Mouse (Mus musculus): ENCODE results near the gene Bmp8b.
"Not testable (repeated sequence)": the region's sequence is repeated elsewhere in the genome, so short reads cannot be mapped to it uniquely, and the experiment has no call there.

The Bmp8b gene

DNA sequence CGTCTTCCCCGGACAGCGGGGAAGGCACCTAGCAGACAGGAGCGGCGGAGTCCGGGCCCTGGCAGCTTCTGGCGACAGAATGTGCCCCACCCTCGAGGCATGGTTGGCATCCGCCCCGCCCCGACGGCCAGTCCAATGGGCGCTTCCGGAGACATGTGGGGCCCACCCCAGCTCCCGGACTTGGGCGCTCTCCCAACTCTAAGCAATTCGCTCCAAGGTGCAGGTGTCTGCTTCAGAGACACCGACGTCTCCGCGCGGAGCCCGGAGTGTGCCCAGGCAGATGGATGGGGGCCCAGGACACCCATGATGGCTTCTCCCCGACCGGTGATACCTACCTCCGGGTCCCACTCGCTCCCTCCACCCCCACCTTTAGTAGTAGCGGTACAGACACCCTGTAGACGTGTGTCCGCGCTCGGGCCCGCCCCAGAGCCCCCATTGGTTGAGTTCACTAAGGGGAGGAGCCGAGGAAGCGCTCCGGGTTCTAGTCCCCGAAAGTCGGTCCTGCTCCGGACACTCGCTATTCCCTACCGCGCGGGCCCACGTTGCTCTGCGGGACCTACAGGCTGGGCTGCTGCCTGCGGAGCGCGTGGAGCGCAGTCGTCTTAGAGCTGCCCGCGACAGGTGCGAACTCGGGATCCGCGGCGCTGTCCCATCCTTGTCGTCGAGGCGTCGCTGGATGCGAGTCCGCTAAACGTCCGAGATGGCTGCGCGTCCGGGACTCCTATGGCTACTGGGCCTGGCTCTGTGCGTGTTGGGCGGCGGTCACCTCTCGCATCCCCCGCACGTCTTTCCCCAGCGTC, at the start of gene Bmp8b:
Bmp8b (plus strand) TSS at position 515 of the 800 bp plus-strand sequence.
- no peak for DNase-seq

DNA sequence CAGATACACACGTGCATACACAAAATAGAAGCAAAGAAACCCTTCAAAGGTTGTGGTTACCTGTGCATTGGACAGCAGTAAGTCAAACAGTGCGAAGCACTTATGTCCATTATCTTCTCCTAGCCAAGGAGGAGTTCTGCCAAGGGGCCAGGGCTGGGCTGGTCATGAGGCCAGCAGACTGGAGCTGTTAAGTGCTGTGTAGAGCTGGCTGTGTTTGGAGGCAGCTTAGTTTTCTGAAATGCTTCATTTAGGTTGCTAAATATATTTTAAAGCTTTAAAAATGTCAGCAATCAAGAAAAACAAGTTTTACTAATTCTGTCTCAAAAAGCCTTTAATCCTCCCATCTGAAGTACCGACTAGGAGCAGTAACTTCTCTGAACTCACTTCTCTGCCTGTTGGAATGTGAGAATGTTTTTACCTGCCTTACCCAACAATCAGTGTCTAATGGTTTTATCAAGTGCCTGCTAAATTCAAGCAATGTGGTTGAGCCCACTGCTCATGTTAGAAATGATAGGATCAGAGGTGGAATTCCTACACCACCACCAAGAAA, 48.3 kb upstream of the Bmp8b start:
- no peak for DNase-seq

DNA sequence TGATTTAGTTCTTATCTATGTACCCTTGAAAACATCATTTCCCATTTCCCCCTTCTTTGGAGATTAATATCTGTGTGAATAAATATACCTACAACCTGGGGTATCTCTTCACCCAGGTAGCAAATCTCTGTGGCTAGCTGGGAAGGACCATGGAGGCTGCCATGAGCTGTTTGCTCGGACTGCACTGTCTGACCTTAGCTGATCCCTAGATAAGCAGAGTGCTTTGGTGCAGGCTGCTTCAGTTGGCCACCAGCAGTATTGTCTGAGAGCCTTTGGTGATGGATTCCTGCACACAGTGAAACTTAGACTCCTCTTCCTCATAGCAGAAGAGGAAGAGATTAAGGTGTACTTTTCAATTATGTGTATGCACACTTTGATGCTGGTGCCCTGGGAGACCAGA, 47.0 kb upstream of the Bmp8b start:
- no peak for DNase-seq

DNA sequence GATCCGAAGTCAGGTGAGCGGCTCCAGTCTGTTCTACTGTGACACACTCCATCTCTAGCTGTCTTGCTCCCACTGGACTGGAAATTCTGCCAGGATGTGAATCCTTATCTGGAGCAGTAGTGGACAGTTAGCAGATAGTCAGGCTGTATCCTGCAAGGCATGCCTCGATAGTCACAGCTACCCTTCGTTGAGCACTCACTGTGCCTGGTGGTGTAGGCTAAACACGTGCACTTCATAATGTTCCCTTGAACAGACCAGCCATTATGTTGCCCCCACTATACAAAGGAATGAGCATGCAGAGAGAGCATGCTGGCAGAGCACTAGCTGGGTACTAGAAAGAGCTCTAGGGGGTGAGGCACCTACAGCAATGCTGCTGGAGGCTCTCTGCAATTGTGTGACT, 43.2 kb upstream of the Bmp8b start:
- no peak for DNase-seq

DNA sequence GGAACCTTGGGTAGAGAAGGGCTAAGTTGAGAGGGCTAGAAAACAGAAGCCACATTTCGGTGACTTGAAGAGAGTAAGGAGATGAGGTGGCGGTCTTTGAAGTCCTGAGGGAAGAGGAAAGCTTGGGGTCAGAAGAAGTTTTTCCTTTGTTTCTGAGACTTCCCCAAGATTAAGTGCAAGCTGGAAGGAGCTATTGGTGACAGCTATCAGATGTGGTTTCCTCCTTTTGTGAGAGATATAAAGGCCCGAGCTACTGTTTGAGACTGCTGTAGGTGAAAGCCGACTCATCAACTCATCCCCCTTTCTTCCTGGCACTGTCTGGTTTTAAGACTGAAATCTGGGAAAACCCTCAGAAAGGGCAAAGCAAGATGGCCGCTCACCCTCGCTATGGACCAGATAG, 36.3 kb upstream of the Bmp8b start:
- no peak for DNase-seq

DNA sequence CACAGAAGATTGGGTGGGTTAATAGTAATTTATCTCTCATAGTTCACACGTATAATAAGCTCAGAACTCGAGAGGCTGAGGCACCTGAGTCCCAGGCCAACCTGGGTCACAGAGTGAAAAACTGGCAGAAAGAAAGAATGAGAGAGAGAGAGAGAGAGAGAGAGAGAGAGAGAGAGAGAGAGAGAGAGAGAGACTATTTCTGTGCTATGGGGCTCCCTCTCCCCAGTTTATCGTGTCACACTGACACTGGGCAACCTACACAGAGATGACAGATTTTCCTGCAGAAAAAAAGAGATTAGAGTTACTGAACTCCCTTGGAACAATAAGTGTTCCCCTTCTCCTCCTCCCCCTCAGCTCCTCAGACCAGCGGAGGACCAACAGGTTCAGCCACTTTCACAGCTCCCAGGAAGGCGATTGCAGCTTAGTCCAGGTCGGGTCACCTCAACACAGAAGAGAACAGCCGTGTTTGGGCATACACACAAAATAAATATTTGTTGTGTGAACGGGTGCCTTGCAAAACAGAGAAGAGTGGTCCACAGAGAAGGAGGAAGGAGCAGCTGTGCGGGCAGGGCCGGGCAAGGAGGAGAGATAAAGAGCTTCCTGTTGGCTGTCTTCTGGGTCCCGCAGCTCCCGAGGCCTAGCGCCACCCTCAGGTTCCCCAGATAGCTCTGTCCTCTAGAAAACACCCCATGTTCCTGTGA, 33.5 kb upstream of the Bmp8b start:
- no peak for DNase-seq

DNA sequence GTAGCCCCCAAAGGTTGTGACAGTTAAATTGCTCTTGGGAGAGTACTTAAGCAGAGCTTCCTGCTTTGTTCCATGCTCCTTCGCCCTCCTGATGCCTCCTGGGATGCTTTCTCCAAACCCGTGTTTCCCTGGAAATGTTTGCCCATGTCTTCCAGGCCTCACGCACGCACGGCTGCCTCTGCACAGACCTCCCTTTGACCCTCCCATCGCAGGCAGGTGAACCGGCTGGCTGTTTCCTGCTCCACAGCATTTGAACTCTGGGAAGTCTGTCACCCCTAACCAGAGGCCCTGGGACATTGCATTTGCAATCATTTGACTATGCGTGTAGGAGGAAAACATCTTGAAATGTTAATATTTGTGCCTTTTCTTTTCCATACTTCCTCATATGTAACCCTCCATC, 28.0 kb upstream of the Bmp8b start:
- no peak for DNase-seq

DNA sequence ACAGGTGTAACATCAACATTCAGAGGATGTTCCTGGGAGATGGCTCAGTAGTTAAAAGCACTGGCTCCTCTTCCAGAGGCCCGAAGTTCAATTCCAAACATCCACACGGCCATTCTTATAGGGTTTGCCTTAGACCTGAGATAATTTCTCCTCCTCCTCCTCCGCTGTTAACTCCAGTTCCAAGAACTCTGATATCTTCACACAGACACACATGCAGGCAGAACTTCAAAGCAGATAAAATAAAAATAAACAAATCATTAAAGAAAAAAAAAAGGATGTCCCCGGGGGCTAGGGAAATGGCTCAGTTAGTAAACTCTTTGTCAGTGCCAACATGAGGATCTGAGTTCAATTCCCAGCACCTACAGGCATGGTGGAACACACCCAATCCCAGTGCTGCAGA, 26.7 kb upstream of the Bmp8b start:
- DNase-seq, result no peak

DNA sequence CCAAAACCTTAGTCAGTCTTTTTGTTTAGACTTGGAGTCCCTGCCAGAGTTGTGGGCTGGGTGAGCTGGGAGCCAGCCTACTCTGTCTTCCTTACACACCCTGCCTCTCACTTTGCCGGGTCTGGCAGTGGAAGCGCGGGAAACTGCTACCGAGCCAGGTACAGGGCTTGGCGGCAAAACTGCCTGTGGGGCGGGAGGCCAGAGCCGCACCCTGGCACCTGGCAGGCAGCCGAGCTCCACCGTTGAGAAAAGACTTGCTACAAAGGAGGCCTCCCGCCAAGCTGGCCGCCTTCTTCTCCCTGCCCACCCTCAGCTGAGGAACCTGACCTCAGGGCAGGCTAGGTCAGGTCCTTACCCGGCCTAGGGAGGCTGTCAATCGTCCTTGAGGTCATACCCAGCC, 24.2 kb upstream of the Bmp8b start:
- peak; percentile 27 for DNase-seq

DNA sequence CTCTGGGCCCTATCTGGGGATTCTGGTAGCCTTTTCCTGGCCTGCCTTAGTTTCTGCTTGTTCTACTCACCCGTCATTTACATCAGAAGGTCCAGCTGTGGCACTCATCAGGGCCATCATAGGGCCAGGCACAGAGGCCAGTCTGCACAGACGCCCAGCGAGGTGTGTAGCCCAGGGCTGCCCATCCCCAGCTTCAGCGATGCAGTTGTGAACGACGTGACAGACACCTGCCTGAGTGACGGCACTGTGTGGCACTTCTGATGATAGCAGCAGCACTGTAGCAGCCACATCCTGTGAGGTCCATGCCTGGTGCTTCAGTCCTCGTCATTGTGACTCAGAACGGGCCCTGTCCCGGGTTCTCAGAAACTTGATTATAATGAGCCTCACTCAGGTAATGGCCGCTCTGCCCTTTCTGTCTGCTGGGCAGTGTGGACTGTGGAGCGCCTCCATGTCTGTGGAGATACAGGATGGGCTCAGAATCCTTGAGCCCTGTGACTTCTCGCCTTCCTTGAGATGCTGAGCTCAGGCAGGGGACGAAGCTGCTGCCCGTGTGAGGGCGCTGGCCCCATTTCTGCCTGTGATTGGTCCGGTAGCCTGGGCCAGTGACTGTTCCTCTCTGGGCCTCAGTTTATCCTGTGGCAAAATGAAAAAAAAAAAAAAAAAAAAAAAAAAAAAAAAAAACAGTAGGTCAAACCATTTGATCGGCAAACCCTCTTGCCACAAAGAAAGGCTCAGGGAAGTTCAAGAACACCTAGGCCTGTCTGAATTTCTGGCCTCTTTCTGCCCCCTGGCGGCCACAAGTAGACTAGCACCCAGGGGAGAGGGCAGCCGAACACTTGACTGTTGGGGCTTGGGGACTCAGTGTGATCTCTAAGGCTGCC, 22.4 kb upstream of the Bmp8b start:
- peak; percentile 63 for DNase-seq

DNA sequence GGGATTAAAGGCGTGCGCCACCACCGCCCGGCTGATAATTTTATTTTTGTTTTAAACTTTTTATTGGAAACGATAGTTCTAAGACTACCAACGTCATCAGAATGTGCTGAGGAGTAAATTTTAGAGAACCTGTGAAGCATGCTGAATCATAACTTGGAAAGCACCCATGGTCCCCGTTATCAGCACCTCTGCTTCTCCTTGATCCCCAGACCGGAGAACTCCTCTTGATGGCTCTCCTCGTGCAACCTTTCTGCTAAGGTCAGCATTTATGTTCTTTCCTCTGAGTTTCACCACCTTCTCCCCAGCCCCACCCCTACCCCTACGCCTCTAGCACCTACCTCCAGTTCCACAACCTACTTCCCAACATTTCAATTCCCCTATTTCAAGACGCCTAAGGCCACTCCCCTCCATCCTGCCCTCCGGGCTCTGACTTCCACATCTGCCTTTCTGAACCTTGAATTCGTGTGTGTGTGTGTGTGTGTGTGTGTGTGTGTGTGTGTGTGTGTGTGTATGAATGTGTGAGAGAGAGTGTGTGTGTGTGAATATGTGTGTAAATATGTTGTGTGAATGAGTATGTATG, 21.6 kb upstream of the Bmp8b start:
- DNase-seq, result no peak

DNA sequence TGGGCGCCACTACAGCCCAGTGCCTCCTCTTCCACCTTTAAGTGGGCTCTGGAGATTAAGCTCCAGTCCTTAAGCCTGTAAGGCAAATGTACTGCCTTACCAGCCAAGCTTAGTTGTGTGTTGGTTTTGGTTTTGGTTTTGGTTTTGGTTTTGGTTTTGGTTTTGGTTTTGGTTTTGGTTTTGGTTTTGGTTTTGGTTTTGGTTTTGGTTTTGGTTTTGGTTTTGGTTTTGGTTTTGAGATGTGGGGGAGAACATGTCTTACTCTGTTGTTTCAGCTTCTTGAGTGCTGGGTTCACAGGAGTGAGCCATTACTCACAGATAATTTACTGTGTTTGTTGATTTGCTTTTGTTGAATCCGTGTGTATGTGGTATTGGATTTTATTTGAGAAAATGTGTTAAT, 19.7 kb upstream of the Bmp8b start:
- DNase-seq, result no peak

DNA sequence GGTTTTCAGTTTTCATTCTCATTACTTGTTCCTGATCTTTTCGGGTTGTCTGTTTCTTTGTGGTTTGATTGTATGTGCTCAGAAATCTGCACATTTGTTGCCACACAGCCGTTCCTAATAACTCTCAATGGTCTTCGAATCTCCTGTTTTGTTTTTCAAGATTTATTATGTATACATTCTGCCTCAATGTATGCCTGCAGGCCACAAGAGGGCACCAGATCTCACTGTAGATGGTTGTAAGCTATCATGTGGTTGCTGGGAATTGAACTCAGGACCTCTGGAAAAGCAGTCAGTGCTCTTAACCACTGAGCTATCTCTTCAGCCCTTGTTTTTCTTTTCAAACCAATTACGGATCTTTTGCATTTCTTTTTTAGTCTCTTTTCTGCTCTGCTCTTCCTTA, 18.6 kb upstream of the Bmp8b start:
- no peak for DNase-seq

DNA sequence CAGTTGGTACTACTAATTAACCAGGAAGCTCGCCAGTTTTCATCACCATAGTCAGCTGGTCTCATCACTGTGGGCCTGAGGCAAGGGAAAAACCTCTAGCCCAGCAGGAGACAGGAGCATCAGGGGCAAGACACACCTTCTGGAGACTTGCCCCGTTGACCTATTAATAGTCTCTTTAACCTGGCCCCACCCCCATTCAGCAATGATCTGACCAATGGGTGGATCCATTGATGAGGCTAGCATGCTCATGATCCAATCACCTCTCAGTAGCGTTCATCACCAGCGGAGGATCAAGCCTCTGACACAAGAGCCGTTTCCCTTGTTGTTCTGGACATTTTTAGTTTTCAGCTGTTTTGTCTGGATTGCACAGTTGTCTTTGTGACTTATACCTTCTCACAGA, 12.3 kb upstream of the Bmp8b start:
- no peak for DNase-seq

DNA sequence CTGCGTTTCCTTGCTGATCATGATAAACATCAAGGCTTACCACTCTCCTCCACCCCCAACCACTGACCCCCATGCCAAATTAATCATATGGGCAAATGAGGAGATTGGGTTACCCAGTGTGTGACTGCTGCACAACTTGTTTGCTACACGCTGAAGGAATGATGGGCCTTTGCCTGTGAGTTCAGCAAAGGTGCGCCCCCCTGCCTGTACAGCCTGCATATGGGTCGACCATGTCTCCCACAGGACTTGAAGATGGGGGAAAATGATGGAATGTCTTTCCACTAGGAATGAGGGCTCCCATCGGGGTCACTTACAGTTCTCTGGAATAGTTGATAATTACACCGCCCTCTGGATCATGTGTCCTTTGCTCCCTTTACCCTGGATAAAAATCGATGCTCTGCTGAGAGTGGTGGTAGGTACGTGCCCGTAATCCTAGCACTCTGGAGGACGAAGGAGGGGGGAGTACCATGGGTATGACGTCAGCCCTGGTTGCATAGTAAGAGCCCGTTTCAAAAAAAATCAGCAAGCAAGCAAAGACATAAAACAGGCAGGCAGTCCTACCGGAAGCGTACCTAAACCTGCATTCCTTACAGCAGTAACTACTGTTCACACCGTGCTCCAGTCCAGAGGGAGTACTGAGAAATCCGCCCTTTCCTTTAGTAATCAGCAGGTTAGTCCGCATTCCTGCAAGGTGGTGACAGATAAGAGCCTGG, 11.7 kb upstream of the Bmp8b start:
- DNase-seq, result no peak

DNA sequence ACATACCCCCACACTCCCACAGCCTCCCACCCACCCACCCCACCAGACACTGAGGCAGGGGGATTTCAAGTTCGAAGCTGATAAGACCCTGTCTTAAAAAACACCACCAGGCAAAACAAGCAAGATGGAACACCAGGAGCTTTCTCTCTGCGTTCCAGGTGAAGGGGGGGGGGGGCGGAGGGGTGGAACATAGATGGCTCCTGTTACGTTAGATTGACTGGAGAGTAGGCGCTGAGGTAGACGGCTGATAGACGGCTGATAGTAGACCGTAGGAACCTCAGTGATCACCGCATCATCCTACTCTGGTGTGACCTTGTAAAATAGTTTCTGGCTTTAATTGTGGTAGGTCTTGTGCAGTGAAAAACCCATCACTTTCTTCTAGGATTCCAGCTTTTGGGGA, 11.1 kb upstream of the Bmp8b start:
- DNase-seq, result no peak

DNA sequence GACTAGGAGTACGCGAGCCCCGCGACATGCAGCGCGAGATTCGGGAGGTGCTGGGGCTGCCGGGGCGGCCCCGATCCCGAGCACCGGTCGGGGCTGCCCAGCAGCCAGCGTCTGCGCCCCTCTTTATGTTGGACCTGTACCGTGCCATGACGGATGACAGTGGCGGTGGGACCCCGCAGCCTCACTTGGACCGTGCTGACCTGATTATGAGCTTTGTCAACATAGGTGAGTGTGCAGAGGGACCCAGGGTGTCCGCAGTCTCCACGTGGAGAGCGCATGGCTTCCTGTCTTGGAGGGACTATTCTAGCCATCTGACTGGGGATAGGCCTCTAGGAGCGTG, 456 bp downstream of the Bmp8b start:
- DNase-seq, result no peak

DNA sequence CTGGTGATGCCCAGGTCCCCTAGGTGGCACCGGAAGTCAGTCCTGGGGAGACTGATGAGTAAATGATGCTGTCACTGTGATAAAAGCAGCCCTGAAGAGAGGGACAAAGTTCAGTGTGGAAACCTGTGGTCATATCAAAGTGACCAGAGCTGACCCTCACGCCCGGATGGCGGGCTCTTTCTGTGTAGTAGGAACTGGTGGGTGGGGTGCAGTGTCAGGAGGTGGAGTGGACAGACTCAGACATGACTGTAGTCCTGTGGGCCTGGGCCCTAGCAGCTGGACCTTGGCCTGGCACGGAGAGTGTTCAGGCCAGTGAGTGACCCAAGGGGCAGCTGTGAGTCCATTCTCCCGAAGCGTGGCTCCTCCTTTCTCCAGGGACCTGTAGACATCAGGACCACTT, 964 bp downstream of the Bmp8b start:
- not testable (repeated sequence) for DNase-seq

DNA sequence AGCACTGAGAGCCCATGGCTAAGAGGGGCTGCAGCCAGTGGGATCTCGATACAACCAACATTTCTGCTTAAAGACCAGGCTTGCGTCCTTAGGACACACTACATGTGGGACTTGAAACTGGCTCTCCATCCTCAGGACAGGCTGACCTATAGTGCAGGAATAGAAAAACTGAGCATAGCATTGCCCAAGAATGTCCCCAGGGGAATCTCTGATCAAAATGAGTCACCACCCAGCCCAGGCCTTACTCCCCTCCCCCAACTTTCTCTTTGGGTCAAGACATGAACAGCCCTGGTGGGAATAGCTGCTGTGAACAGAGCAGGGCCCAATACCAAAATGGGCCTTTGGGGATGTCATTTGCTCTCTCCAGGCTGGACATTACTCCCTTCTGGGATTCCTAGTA, 1.9 kb downstream of the Bmp8b start:
- DNase-seq, result no peak

DNA sequence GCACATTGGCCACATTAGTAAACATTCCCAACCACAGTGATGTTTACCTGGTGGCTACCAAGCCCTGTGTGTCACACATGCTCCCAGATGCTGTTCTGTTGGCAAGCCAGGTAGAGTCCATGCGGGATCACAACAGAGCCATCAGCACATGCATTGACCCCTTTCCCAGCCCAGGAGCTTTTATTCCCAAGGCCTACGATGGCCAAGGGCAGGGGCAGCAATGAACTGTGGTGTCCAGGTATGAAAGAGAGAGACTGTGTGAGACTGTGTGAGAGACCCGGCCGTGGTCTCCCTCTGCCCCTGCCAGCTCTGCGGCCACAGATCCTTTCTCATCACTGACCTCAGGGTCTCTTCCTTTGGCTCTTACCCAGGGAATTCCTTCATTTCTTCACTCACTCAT, 3.1 kb downstream of the Bmp8b start:
- no peak for DNase-seq

DNA sequence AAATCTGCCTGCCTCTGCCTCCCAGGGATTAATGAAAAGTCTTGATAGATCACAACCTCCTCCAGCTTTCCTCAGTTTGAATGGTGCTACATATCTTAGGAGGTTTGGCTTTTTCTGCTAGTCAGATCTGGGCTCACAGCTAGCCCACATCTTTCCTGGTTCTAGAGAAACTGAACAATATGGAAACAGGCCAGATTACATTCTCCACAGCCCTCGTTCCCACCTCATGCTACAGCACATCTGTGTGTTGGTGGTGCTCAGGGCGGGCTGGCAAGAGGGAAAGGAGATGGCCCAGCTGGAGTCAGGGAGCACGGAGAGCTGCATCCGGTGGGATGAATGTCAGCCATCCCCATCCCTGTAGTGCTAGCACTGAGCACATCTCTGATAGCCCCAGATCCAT, 5.8 kb downstream of the Bmp8b start:
- DNase-seq, result no peak

DNA sequence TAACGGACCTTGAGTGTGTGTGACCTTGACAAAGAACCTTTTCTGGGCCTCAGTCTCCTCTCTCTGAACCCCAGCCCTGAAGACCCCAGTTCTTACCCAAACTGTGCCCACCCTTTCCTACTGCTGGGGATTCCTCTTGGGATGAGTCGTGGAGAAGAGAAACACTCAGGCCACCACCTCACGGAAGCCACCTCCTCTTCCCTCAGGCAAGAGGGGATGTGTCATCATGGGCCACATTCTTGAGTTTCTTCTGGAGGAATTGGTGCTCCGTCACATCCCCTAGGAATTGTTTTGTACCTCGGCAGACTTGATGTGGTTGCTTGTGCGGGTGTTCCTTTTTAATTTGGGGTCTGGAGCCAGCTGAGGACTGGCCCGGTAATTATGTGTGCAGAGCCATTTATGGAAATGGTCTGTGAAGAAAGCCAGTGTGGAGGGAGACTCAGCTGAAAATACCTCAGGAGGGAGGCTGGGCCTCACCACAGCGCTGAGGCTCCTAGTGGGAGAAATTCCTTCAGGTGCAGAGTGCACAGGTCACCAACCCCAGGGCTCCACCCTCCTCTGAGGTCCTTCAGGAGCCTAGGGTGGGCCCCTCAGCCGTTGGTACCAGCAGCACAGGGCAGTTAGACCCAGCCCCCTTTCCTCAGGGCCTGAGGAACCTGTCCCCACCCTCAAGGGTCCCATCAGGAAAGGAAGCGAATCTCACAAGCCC, 6.5 kb downstream of the Bmp8b start:
- not testable (repeated sequence) for DNase-seq
